Mouse (Mus musculus) liver, embryonic 12.5 days (tissue): ENCODE data around the gene Atf6b. TPM values are rescaled to one million over a fixed set of nuclear protein-coding genes. Genes with fewer than 3 reads are reported as not detected.

ENCODE experiments used
- ATAC-seq: fragments of 200-750 bp; cut with Nextera tagmentation; 2 replicates; pipeline ENCODE4 v1.8.0; 2017; ENCODE audit warnings: moderate number of reproducible peaks, mild to moderate bottlenecking, moderate library complexity
- H3K27ac ChIP-seq: fragments of 300-500 bp; sonication (generic); 2 replicates; pipeline ENCODE4 v1.5.1; 2016; ENCODE audit warnings: mild to moderate bottlenecking
- H3K27me3 ChIP-seq: fragments of 300-500 bp; sonication (generic); replicated peaks from 2 replicates; pipeline ENCODE4 v1.6.1; 2016; ENCODE audit warnings: mild to moderate bottlenecking, moderate library complexity
- H3K36me3 ChIP-seq: fragments of 300-500 bp; sonication (generic); 2 replicates; pipeline ENCODE4 v1.6.1; 2016; ENCODE audit warnings: mild to moderate bottlenecking, moderate library complexity
- H3K4me1 ChIP-seq: fragments of 300-500 bp; sonication (generic); 2 replicates; pipeline ENCODE4 v1.6.1; 2016
- H3K4me2 ChIP-seq: fragments of 300-500 bp; sonication (generic); 2 replicates; pipeline ENCODE4 v1.6.1; 2016; ENCODE audit warnings: mild to moderate bottlenecking, moderate library complexity
- H3K4me3 ChIP-seq: fragments of 300-500 bp; sonication (generic); 2 replicates; pipeline ENCODE4 v1.5.1; 2016; ENCODE audit warnings: mild to moderate bottlenecking, moderate library complexity
- H3K9ac ChIP-seq: fragments of 300-500 bp; sonication (generic); 2 replicates; pipeline ENCODE4 v1.6.1; 2016; ENCODE audit warnings: mild to moderate bottlenecking, moderate library complexity
- H3K9me3 ChIP-seq: fragments of 300-500 bp; sonication (generic); replicated peaks from 2 replicates; pipeline ENCODE4 v1.6.1; 2016; ENCODE audit warnings: mild to moderate bottlenecking, moderate library complexity
- WGBS: fragments of 180-500 bp; shearing (Covaris S2); methylation state at CpG from one replicate; pipeline ENCODE4 v1.1.7; 2016; ENCODE audit not compliant: insufficient replicate concordance; 5-methylcytosine and 5-hydroxymethylcytosine counted together
- polyA plus RNA-seq: library from polyadenylated mRNA; unstranded; fragments of >200 nt; fragmentation: Nextera tagmentation; extraction: Ambion mirVana; gene quantifications from 2 replicates; pipeline ENCODE4 v1.2.1, GENCODE M21; 2016

Atf6b gene
- polyA plus RNA-seq, 1 experiment from 2014 or later: 37.0 TPM

DNA sequence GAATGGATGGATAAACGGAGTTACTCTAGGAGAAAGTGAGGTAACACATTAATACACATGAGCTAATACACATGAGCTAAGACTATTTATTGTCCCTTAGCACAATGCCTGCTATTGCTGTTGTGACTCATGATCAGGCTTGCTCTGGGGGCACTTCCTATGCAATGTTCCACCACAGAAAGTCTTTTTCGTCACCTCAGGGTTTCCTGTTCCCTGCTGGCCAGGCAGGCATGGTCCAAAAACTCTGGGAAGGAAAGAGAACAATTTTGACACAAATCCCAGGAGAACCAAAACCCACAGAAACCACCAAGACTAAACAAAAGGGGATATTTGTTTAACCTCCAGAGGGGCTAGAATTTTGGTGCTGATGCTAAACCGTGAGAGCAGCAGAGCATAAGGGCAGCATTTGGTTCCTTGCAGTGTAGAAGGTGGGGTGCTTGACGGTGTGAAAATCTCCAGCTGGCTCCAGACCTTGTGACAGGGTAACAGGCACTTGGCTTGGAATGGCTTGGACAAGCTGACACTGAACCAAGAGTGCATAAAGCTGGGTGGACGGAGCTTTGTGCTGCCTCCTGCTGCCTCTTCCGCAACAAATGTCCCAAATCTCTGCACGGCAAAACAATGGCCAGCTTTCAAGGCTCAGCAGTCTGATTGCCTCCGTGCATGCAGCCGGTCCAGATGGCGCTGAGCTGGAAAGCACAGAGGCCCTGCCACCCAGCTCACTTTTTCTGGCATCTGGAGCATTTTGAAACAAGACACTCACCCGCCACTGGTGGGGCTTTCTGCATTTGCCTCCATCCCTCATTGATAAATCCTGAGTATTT lies 6.0 kb upstream of the Atf6b start:
- Histone ChIP-seq H3K4me2 (no peak overlapping the region), H3K27ac (no peak overlapping the region)
- no peak for ATAC-seq

DNA sequence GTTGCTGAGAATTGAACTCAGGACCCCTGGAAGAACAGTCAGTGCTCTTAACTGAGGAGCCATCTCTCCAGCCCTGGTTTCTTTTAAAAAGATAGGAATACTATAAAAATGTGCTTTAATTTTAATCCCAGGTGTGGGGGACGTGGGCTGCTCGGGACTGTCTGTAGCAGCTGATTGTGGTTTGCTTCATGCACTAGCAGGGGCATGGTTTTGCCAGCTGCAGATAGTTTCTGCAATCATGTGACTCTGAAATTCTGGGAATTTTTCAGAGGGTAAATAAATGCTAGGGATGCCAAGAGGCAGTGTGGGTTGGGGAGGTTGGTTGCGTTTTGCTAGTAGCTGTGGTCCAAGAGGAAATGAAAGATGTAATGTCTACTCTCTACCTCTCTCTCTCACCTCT lies 5.0 kb upstream of the Atf6b start:
- Histone ChIP-seq H3K9ac (no peak overlapping the region), H3K27ac (no peak overlapping the region), H3K4me2 (no peak overlapping the region), H3K36me3 (no peaks in the 10 kb centered on the region), H3K9me3 (no peaks in the 10 kb centered on the region), H3K4me1 (peaks cover 29% of the 10 kb centered on the region), H3K4me3 (no peak overlapping the region), H3K27me3 (peaks cover 18% of the 10 kb centered on the region)
- 61% methylated on average over 3 of the region's 3 CpGs for WGBS
- ATAC-seq: no peak

More for the DNA sequence above, 6.0 kb upstream of the Atf6b start:
- Histone ChIP-seq H3K9me3 (no peaks in the 10 kb centered on the region), H3K9ac (no peak overlapping the region), H3K4me3 (no peak overlapping the region), H3K27me3 (peaks cover 25% of the 10 kb centered on the region), H3K36me3 (no peaks in the 10 kb centered on the region), H3K4me1 (peaks cover 21% of the 10 kb centered on the region)
- WGBS: 23% methylated on average over 11 of the region's 11 CpGs

DNA sequence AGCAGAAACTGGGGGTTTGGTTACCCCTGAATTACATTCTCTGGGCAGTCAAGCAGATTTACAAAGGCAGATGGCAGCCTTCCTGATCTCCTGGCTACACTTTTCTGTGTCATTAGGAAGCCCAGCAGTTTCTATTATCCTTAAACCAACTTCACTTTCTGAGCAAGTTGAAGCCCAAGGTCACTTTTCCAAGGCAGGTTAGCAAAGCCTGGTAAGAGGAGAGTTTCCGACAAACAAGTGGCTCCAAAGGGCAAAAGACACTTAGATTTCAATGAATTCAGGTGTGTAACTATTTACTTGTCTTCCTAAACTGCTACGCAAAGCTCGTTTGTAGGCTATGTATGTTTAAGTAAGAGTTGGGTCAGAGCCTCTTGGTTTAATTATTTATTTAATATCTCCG lies 3.6 kb upstream of the Atf6b start:
- H3K27ac ChIP-seq: no peak overlapping the region
- H3K9ac ChIP-seq: no peak overlapping the region
- H3K36me3 ChIP-seq: peaks cover under 1% of the 10 kb centered on the region; the same call in 1 of the 2 replicates
- H3K4me1 ChIP-seq: peaks cover 39% of the 10 kb centered on the region
- no peak overlapping the region for H3K4me3 ChIP-seq
- H3K9me3 ChIP-seq: no peaks in the 10 kb centered on the region
- WGBS: 72% methylated on average over 4 of the region's 4 CpGs
- H3K27me3 ChIP-seq: peaks cover 16% of the 10 kb centered on the region; the same call in 1 of the 2 replicates
- no peak overlapping the region for H3K4me2 ChIP-seq
- ATAC-seq: no peak

DNA sequence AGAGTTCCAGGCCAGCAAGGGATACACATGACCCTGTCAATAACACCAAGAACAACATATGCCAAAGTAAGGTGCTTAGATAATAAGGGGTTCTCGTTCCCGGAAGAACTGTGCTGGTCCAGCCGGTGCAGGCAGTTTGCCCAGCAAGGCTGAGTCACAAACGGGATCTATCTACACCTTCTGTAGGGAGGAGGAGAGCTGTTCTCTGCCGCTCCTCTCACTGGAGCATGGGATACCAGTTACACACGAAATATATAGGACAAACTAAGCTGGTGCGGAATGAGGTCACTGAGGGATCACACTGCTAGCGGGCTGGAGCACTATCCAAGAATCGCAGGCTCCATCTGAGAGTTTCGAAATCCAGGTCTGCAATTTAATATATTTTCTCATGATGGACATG lies 3.0 kb upstream of the Atf6b start:
- Histone ChIP-seq H3K27me3 (peaks cover 12% of the 10 kb centered on the region; the same call in 1 of the 2 replicates), H3K9ac (no peak overlapping the region), H3K27ac (no peak overlapping the region), H3K9me3 (no peaks in the 10 kb centered on the region), H3K36me3 (peaks cover 7% of the 10 kb centered on the region), H3K4me3 (no peak overlapping the region), H3K4me2 (no peak overlapping the region), H3K4me1 (peaks cover 40% of the 10 kb centered on the region)
- 69% methylated on average over 10 of the region's 10 CpGs for WGBS
- no peak for ATAC-seq

DNA sequence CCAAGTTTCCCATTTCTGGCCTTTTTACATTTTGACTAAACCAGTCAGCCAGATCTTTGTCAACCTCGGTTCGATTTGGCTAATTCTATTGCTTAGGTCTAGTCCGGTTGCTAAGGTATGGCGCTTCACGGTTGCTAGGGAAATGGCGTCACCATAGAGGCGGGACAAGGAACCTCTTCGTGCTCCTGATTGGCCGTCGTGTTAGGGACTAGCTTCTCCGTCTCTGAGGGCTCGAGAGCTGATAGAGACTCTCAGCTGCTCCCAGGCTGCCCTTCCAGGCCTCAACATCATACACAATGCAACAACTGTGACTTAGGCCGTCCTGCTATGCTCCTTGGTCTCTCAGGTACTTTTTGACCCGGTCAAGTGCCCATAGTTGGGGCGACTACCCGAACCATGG lies 2.3 kb upstream of the Atf6b start, which contains the start of gene Fkbpl:
Gene Fkbpl (plus strand): TSS at position 157 of the 400 bp plus-strand sequence.
- H3K9me3 ChIP-seq: no peaks in the 10 kb centered on the region

DNA sequence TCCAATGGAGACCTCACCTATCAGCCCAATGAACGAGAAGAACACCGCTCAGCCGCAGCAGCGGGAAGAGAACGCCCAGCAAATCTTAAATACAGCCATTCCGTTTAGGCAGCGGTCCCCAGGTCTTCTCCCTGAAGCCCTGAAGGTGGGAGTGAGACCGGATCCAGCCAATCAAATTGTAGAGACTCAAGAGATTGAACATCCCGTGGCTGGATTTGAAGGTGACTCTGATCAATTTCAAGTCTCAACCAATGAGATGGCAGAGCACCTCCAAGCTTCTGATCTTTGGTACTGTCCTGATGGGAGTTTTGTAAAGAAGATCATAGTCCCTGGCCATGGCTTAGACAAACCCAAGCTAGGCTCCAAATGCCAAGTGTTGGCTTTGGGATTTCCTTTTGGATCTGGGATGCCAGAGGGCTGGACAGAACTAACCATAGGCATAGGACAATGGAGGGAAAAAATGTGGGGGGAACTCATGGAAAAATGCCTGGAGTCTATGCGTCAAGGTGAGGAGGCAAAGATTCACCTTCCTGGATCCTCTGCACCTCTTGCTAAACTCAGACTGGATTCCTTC lies 1.6 kb upstream of the Atf6b start:
- ATAC-seq: no peak
- Histone ChIP-seq H3K27ac (peak overlapping the region; percentile 75), H3K9me3 (no peaks in the 10 kb centered on the region), H3K9ac (peak overlapping the region; percentile 73), H3K4me3 (peak overlapping the region; percentile 95), H3K4me1 (peaks cover 40% of the 10 kb centered on the region), H3K4me2 (peak overlapping the region; percentile 94), H3K36me3 (peaks cover 21% of the 10 kb centered on the region), H3K27me3 (peaks cover 12% of the 10 kb centered on the region; the same call in 1 of the 2 replicates)
- 41% methylated on average over 10 of the region's 10 CpGs for WGBS

More for the DNA sequence above, 2.3 kb upstream of the Atf6b start, which contains the start of gene Fkbpl:
- Histone ChIP-seq H3K4me2 (peak within 1 kb of the TSS; percentile 94), H3K4me3 (peak within 1 kb of the TSS; percentile 95), H3K27me3 (peaks cover 12% of the 10 kb centered on the region; the same call in 1 of the 2 replicates), H3K4me1 (peaks cover 40% of the 10 kb centered on the region), H3K9ac (peak within 1 kb of the TSS; percentile 73), H3K36me3 (peaks cover 13% of the 10 kb centered on the region), H3K27ac (peak within 1 kb of the TSS; percentile 75)
- peak; percentile 62 for ATAC-seq
- WGBS: 1% methylated on average over 16 of the region's 16 CpGs

DNA sequence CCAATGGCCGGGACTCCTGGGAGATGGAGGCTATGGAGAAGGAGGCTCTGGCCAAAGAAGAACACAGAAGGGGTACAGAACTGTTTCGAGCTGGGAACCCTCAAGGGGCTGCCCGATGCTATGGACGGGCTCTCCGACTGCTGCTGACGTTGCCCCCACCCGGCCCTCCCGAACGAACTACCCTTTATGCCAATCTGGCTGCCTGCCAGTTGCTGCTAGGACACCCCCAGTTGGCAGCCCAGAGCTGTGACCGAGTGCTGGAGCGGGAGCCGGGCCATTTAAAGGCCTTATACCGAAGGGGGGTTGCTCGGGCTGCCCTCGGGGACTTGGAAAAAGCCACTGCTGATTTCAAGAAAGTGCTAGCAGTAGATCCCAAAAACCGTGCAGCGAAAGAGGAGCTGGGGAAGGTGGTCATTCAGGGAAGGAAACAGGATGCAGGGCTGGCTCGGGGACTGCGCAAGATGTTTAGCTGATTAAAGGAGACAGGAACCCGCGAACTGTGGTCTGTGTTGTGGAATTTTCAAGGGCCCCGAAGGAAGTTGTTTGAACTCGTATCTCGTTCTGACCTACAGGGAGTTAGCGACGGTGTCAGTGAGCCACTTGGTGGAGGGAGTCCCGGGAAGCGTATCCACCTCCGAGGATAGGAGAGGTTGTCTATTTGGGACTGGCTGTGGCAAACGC lies 975 bp upstream of the Atf6b start:
- WGBS: 56% methylated on average over 30 of the region's 30 CpGs
- peak overlapping the region; percentile 94 for H3K4me2 ChIP-seq
- H3K9ac ChIP-seq: 0 out of 2 replicates have a peak overlapping the region, but pooled peaks have one; percentile 15
- H3K27ac ChIP-seq: 0 out of 2 replicates have a peak overlapping the region, but pooled peaks have one; percentile 15
- peaks cover 12% of the 10 kb centered on the region; the same call in 1 of the 2 replicates for H3K27me3 ChIP-seq
- ATAC-seq: no peak
- peaks cover 27% of the 10 kb centered on the region for H3K36me3 ChIP-seq
- H3K4me3 ChIP-seq: peak overlapping the region; percentile 95
- no peaks in the 10 kb centered on the region for H3K9me3 ChIP-seq
- peaks cover 40% of the 10 kb centered on the region for H3K4me1 ChIP-seq

DNA sequence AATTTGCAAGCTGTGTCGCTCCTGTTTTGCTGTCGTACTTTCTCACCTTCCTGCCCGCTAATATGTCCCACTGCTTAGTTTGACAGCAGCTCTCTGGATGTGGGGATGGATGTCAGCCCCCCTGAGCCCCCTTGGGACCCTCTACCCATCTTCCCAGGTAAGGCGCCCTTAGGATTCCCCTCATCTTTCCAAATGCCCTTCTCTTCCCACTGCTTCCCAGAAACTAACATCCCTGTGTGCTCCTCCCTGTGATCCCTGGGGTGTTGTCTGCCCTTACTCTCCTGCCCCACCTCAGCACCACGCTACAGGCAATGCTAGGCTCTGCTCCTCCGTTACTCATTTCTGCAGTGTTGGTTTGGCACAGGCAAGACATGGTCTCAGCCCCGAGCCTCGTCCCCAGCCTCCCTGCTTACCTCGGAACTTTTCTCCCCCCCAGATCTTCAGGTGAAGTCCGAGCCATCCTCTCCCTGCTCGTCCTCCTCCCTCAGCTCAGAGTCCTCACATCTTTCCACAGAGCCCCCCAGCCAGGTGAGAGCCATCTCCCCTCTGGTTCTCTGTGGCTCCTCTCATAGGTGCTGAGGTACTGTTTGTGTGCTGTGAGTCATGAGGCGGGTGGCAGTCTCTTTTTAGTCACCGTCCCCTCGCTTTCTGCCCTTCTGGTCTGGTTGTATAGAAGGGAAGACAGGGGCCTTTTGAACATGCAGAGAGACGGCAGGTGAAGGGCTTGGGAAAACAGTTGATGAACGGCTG lies 1.4 kb downstream of the Atf6b start:
- H3K27ac ChIP-seq: 0 out of 2 replicates have a peak overlapping the region, but pooled peaks have one; percentile 72
- H3K4me3 ChIP-seq: peak overlapping the region; percentile 95
- H3K27me3 ChIP-seq: no peaks in the 10 kb centered on the region
- H3K9me3 ChIP-seq: no peaks in the 10 kb centered on the region
- H3K9ac ChIP-seq: peak overlapping the region; percentile 86
- peaks cover 50% of the 10 kb centered on the region for H3K36me3 ChIP-seq
- peak overlapping the region; percentile 94 for H3K4me2 ChIP-seq
- peaks cover 40% of the 10 kb centered on the region for H3K4me1 ChIP-seq
- ATAC-seq: no peak
- WGBS: 81% methylated on average over 16 of the region's 16 CpGs

DNA sequence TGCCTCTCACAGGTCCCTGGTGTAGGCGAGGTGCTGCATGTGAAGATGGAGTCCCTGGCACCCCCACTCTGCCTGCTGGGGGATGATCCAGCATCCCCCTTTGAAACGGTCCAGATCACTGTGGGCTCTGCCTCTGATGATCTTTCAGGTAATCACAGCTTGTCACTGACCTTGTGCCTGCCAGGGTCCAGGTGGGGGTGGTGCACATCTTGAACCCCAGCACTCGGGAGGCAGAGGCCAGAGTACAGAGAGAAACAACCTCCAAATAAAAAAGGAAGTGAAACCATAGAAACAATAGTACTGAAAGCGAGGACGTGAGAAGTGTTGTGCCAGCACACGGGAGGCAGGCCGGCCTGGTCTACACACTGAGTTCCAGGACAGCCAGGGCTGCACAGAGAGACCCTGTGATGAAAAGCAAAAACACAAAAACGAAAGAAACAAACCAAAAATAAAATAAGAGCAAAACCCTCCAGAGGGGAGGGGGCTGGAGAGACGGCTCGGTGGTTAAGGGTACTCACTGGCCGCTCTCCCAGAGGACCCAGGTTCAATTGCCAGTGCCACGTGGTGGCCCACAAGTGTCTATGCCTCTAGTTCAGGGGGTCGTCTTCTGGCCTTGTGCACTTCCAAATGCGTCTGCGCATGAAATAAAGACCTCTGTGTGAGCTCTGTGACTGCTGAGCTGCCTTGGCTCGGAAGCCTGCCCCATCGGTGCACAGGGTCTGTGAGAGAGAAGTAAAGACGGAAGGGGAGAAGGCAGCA lies 2.3 kb downstream of the Atf6b start:
- H3K4me1 ChIP-seq: peaks cover 34% of the 10 kb centered on the region
- H3K4me3 ChIP-seq: no peak overlapping the region
- H3K27ac ChIP-seq: no peak overlapping the region
- no peaks in the 10 kb centered on the region for H3K27me3 ChIP-seq
- no peak overlapping the region for H3K4me2 ChIP-seq
- ATAC-seq: no peak
- no peaks in the 10 kb centered on the region for H3K9me3 ChIP-seq
- 79% methylated on average over 18 of the region's 18 CpGs for WGBS
- no peak overlapping the region for H3K9ac ChIP-seq
- peaks cover 60% of the 10 kb centered on the region for H3K36me3 ChIP-seq

DNA sequence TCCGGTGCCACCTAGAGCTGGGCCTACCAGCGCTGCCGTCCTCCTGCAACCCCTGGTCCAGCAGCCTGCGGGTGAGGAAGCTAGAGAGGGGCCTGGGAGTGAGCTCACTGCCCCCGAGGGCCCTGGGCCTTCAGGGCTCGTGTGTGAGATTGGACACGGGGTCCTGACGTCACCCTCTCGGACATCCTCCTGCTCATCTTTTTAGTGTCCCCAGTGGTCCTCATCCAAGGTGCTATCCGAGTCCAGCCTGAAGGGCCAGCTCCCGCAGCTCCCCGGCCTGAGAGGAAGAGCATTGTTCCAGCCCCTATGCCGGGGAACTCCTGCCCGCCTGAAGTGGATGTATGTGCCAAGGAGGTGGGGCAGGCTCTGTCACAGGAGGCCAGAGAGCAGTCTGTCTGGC lies 3.8 kb downstream of the Atf6b start:
- 83% methylated on average over 14 of the region's 14 CpGs for WGBS
- ATAC-seq: no peak
- Histone ChIP-seq H3K9me3 (no peaks in the 10 kb centered on the region), H3K27ac (no peak overlapping the region), H3K4me2 (no peak overlapping the region), H3K4me3 (no peak overlapping the region), H3K36me3 (peaks cover 68% of the 10 kb centered on the region), H3K9ac (no peak overlapping the region), H3K4me1 (peaks cover 29% of the 10 kb centered on the region), H3K27me3 (no peaks in the 10 kb centered on the region)
